Mouse (Mus musculus) G1E (cell line): ENCODE measurements around the gene Cdh12. TPM values are rescaled to one million over a fixed set of nuclear protein-coding genes. Genes with fewer than 3 reads are reported as not detected.

Experiments
- ATAC-seq: 2 replicates; pipeline ENCODE4 v1.8.0; 2016; ENCODE audit warnings: mild to moderate bottlenecking; ENCODE audit not compliant: insufficient number of reproducible peaks, poor library complexity, low FRiP score, severe bottlenecking; ENCODE audit errors: extremely low read depth
- DNase-seq: peaks from one replicate; pipeline ENCODE4 v3.0.0; 2012; ENCODE audit warnings: low spot score
- H3K27me3 ChIP-seq: 2 replicates; pipeline ENCODE4 v1.6.1; 2012; ENCODE audit warnings: mild to moderate bottlenecking, low read length, inconsistent platforms; ENCODE audit not compliant: insufficient read depth
- H3K36me3 ChIP-seq: replicated peaks from 2 replicates; pipeline ENCODE3; 2012; ENCODE audit warnings: mild to moderate bottlenecking, inconsistent platforms
- H3K4me1 ChIP-seq: 2 replicates; pipeline ENCODE4 v1.6.1; 2012; ENCODE audit warnings: low read depth, low read length, inconsistent platforms, mixed read lengths; ENCODE audit not compliant: insufficient read depth
- H3K4me3 ChIP-seq: 2 replicates; pipeline ENCODE4 v1.5.1; 2012; ENCODE audit warnings: low read depth, mild to moderate bottlenecking, inconsistent platforms, low read length, moderate library complexity, mixed read lengths
- H3K9me3 ChIP-seq: replicated peaks from 2 replicates; pipeline ENCODE4 v1.6.1; 2012; ENCODE audit warnings: inconsistent platforms
- CTCF ChIP-seq: IDR thresholded peaks from 2 replicates; pipeline ENCODE4 v1.5.1; 2012; ENCODE audit warnings: low read depth, low read length, inconsistent platforms, mixed read lengths
- GATA1 ChIP-seq: IDR thresholded peaks from 2 replicates; pipeline ENCODE4 v1.6.1; 2012; ENCODE audit warnings: borderline replicate concordance, low read length, inconsistent platforms, mixed read lengths
- GATA2 ChIP-seq: IDR thresholded peaks from 2 replicates; pipeline ENCODE4 v1.6.1; 2012; ENCODE audit warnings: low read depth, low read length, inconsistent platforms, borderline replicate concordance
- POLR2AphosphoS5 ChIP-seq: IDR thresholded peaks from 2 replicates; pipeline ENCODE4 v1.6.1; 2012; ENCODE audit warnings: low read depth, low read length, inconsistent platforms; ENCODE audit not compliant: insufficient replicate concordance
- TAL1 ChIP-seq: conservative IDR thresholded peaks from 2 replicates; pipeline ENCODE4 v1.6.1; 2012; ENCODE audit warnings: low read depth, low read length, inconsistent platforms, mixed read lengths
- polyA plus RNA-seq: library from polyadenylated mRNA; stranded (reverse); fragments of >175 nt; gene quantifications from 2 replicates; pipeline ENCODE4 v1.2.3, GENCODE M21; 2012
- total RNA-seq, 2 experiments: library from RNA; stranded (forward) in 1 of 2; stranded (reverse) in 1 of 2; fragments of 200-1000 nt in 1 of 2; fragments of >200 nt in 1 of 2; fragmentation: Nextera tagmentation in 1 of 2; gene quantifications; 2 replicates each; pipeline ENCODE4 v1.2.3; 2014 to 2017

Gene Cdh12
- total and polyA plus RNA-seq, 3 experiments: 0.11 TPM; not detected in 2

GRCm38 (mm10) chr15:21269856-21270255 is 820.8 kb downstream of the Cdh12 start:
- Histone ChIP-seq H3K9me3 (no peaks in the 10 kb centered on the region), H3K4me1 (no peaks in the 10 kb centered on the region), H3K27me3 (no peaks in the 10 kb centered on the region), H3K4me3 (no peak overlapping the region), H3K36me3 (no peaks in the 10 kb centered on the region)
- no peak for TF ChIP-seq CTCF
- TF ChIP-seq GATA2: no peak
- TF ChIP-seq GATA1: no peak
- no peak for TF ChIP-seq POLR2AphosphoS5
- no peak for TF ChIP-seq TAL1
- ATAC-seq: no peak
- no peak for DNase-seq

- no peak for DNase-seq
- H3K9me3 ChIP-seq: no peaks in the 10 kb centered on the region
- no peaks in the 10 kb centered on the region for H3K27me3 ChIP-seq
- H3K36me3 ChIP-seq: no peaks in the 10 kb centered on the region
- TF ChIP-seq CTCF (no peak), POLR2AphosphoS5 (no peak)
- no peaks in the 10 kb centered on the region for H3K4me1 ChIP-seq
- no peak overlapping the region for H3K4me3 ChIP-seq
- ATAC-seq: no peak
Measured at GRCm38 (mm10) chr15:21297051-21297450, 848.0 kb downstream of the Cdh12 start.

- Histone ChIP-seq H3K4me3 (no peak overlapping the region), H3K36me3 (no peaks in the 10 kb centered on the region), H3K27me3 (no peaks in the 10 kb centered on the region), H3K9me3 (no peaks in the 10 kb centered on the region), H3K4me1 (no peaks in the 10 kb centered on the region)
- no peak for DNase-seq
- no peak for ATAC-seq
- TF ChIP-seq TAL1: no peak
- TF ChIP-seq GATA1: no peak
- no peak for TF ChIP-seq CTCF
- no peak for TF ChIP-seq GATA2
- TF ChIP-seq POLR2AphosphoS5: no peak
Measured at GRCm38 (mm10) chr15:21315457-21315856, 866.4 kb downstream of the Cdh12 start.

DNA sequence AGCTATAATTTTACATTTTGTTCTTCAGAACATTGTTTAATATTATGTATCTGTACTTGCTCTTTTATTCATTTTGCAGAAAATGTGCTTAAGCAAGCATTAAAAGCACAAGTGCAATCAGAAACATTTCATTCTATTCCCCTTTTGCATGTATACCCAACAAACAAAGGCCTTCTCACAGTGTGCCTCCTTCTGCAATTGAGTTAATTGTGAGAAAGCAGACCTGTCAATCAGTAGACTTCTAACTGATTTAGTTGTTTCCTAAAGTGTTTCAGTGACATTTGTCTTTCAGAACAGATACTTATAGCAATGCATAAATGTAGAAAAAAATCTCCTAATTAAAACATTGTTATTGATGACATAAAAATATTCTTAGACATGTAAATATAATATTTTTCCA is 894.8 kb downstream of the Cdh12 start:
- TF ChIP-seq CTCF (no peak), POLR2AphosphoS5 (no peak), TAL1 (no peak), GATA1 (no peak), GATA2 (no peak)

DNA sequence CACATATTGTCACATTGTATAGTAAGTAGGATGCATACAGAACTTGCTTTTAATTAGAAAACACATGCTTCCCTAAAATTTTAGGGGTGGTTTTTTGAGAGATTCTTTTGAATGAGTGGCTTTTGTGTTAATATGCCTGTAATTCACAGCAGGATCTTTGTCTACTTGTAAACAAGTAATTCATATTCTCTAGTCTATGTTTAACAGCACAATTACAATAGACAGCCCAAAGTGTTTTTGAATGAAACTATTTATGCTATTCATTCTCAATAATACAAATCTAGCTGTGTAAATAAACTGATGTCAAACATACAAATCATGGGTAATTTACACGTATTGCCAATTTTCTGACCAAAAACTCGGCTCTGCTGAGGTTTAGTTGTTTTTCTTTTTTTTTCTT is 895.3 kb downstream of the Cdh12 start:
- Histone ChIP-seq H3K36me3 (no peaks in the 10 kb centered on the region), H3K4me1 (no peaks in the 10 kb centered on the region), H3K27me3 (no peaks in the 10 kb centered on the region), H3K4me3 (no peak overlapping the region), H3K9me3 (no peaks in the 10 kb centered on the region)
- TF ChIP-seq TAL1 (no peak), POLR2AphosphoS5 (no peak), CTCF (no peak), GATA1 (no peak), GATA2 (no peak)
- ATAC-seq (no peak), DNase-seq (no peak)

More for the DNA sequence above, 894.8 kb downstream of the Cdh12 start:
- H3K27me3 ChIP-seq: no peaks in the 10 kb centered on the region
- ATAC-seq (no peak), DNase-seq (no peak)
- H3K4me3 ChIP-seq: no peak overlapping the region
- H3K9me3 ChIP-seq: no peaks in the 10 kb centered on the region
- H3K36me3 ChIP-seq: no peaks in the 10 kb centered on the region
- no peaks in the 10 kb centered on the region for H3K4me1 ChIP-seq

DNA sequence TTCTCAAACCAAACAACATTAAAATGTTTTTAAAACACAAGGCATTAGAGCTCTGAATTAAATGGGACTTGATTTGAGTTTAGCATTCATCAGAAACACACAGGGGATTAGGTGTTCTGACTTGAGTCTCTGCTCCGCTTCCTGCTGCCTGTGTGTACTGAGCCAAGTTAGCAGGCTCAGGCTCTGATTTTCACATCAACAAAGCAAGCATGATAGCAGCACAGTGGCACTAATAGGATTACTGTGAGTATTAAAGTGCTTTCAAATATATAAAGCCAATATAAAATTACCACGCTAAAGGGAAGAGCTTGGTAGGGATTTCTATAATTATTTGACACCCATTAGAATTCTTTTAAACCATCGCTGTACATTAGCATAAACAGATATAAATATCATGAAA is 895.7 kb downstream of the Cdh12 start:
- no peak for TF ChIP-seq TAL1
- TF ChIP-seq GATA1: no peak
- TF ChIP-seq POLR2AphosphoS5: no peak
- TF ChIP-seq CTCF: no peak
- no peak for TF ChIP-seq GATA2
- no peaks in the 10 kb centered on the region for H3K9me3 ChIP-seq
- no peak overlapping the region for H3K4me3 ChIP-seq
- H3K36me3 ChIP-seq: no peaks in the 10 kb centered on the region
- no peaks in the 10 kb centered on the region for H3K4me1 ChIP-seq
- DNase-seq (no peak), ATAC-seq (no peak)
- H3K27me3 ChIP-seq: no peaks in the 10 kb centered on the region

DNA sequence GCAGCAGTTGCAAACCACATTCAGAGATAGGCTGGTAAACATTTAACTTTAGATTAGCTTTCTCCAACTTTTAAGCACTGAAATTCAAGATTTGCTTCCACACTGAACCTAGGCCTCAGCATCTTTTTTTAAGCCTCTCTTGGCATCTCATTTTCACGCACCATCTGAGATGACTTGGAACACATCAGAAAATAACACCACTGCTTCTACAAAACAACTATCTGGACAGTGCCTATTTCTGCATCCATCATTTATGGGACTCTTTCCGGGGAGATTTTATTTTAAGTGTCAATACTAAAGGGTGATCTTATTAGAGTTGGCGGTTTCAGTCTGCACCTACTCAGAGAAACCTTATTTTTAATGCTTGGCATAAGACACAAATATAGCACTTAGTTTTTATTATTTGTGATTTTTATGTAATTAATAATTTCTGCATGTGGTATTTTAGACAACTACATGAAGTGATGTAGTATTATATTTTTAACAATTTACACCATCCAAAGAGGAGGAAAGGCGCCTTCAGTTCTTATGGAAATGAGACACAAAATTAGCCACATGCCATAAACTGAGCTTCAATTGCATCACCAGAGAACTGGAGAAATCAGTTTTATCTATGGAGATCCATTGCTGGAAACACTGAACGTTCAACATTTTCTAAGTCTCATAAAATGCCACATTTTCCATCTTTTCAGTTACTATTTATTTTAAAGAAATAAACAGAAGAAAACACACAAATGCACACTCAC is 906.5 kb downstream of the Cdh12 start:
- H3K4me1 ChIP-seq: no peaks in the 10 kb centered on the region
- DNase-seq (no peak), ATAC-seq (no peak)
- no peak overlapping the region for H3K4me3 ChIP-seq
- H3K27me3 ChIP-seq: no peaks in the 10 kb centered on the region
- TF ChIP-seq POLR2AphosphoS5 (no peak), CTCF (no peak), TAL1 (no peak)
- H3K36me3 ChIP-seq: no peaks in the 10 kb centered on the region
- no peaks in the 10 kb centered on the region for H3K9me3 ChIP-seq
